Mouse (Mus musculus) hindbrain, embryonic 10.5 days (tissue): ENCODE results near the gene Iqce. TPM values are rescaled to one million over a fixed set of nuclear protein-coding genes. Genes with fewer than 3 reads are reported as not detected.

Experiments
- DNase-seq: peaks from one replicate; pipeline ENCODE4 v3.0.0-alpha.2; 2017; ENCODE audit warnings: low spot score
- H3K27ac ChIP-seq: fragments of 300-500 bp; sonication (generic); 2 replicates; pipeline ENCODE4 v1.5.1; 2016; ENCODE audit warnings: mild to moderate bottlenecking, moderate library complexity
- H3K27me3 ChIP-seq: fragments of 300-500 bp; sonication (generic); 2 replicates; pipeline ENCODE4 v1.6.1; 2016; ENCODE audit warnings: mild to moderate bottlenecking; ENCODE audit not compliant: poor library complexity, insufficient read depth, severe bottlenecking
- H3K36me3 ChIP-seq: fragments of 300-500 bp; sonication (generic); 2 replicates; pipeline ENCODE4 v1.6.1; 2016; ENCODE audit warnings: mild to moderate bottlenecking, moderate library complexity
- H3K4me1 ChIP-seq: fragments of 300-500 bp; sonication (generic); replicated peaks from 2 replicates; pipeline ENCODE4 v1.6.1; 2016; ENCODE audit warnings: mild to moderate bottlenecking
- H3K4me3 ChIP-seq: fragments of 300-500 bp; sonication (generic); 2 replicates; pipeline ENCODE4 v1.5.1; 2016; ENCODE audit warnings: mild to moderate bottlenecking, moderate library complexity
- H3K9me3 ChIP-seq: fragments of 300-500 bp; sonication (generic); 2 replicates; pipeline ENCODE4 v1.6.1; 2016; ENCODE audit warnings: mild to moderate bottlenecking, moderate library complexity
- WGBS: fragments of 180-500 bp; shearing (Covaris S2); methylation state at CpG from one replicate; pipeline ENCODE4 v1.1.7; 2016; 5-methylcytosine and 5-hydroxymethylcytosine counted together
- polyA plus RNA-seq: library from polyadenylated mRNA; unstranded; fragments of >200 nt; fragmentation: Nextera tagmentation; extraction: Ambion mirVana; gene quantifications from 2 replicates; pipeline ENCODE4 v1.2.1, GENCODE M21; 2016

Gene Iqce
- polyA plus RNA-seq, 1 experiment from 2014 or later: 29.1 TPM

DNA sequence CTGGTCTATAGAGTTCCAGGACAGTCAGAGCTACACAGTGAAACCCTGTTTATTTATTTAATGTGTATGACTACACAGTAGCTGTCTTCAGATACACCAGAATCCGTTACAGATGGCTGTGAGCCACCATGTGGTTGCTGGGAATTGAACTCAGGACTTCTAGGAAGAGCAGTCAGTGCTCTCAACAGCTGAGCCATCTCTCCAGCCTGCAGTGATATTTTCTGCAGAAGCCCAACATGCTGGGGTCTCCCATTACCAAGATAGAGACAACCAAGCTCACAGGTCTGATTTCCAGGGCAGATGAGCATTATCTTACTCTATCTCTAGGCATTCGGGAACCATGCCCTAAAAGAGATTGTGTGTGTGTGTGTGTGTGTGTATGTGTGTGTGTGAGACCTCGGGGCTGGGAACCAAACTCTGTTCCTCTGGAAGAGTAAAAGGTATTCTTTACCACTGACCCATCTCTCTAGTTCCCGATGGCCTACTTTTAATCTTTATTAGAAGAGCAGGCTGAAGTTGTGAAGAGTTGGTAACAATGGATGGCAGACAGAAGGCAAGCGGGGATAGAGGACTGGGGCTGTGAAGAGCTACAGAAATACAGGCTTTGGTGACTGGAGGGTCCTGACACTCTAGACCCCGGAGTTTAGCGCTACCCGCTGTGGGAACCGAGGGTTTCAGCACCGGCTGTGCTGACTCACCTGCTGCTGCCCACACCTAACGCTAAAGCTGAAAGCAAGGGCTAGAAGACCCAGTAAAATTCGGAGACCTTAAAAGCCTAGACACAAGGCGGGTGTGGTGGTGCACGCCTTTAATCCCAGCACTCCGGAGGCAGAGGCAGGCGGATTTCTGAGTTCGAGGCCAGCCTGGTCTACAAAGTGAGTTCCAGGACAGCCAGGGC is 1.6 kb upstream of the Iqce start:
- Histone ChIP-seq H3K27me3 (no peaks in the 10 kb centered on the region), H3K4me3 (peak overlapping the region; percentile 74), H3K36me3 (peaks cover 31% of the 10 kb centered on the region), H3K4me1 (peaks cover 54% of the 10 kb centered on the region), H3K27ac (peak overlapping the region; percentile 98), H3K9me3 (no peaks in the 10 kb centered on the region)
- DNase-seq: peak; percentile 29
- WGBS: 38% methylated on average over 17 of the region's 17 CpGs

GRCm38 (mm10) chr5:140702618-140703175 is 519 bp upstream of the Iqce start:
- H3K4me3 ChIP-seq: peak overlapping the region; percentile 83
- H3K4me1 ChIP-seq: peaks cover 58% of the 10 kb centered on the region
- 64% methylated on average over 19 of the region's 19 CpGs for WGBS
- peak; percentile 20 for DNase-seq
- H3K36me3 ChIP-seq: peaks cover 30% of the 10 kb centered on the region
- no peaks in the 10 kb centered on the region for H3K9me3 ChIP-seq
- peak overlapping the region; percentile 94 for H3K27ac ChIP-seq
- no peaks in the 10 kb centered on the region for H3K27me3 ChIP-seq

DNA sequence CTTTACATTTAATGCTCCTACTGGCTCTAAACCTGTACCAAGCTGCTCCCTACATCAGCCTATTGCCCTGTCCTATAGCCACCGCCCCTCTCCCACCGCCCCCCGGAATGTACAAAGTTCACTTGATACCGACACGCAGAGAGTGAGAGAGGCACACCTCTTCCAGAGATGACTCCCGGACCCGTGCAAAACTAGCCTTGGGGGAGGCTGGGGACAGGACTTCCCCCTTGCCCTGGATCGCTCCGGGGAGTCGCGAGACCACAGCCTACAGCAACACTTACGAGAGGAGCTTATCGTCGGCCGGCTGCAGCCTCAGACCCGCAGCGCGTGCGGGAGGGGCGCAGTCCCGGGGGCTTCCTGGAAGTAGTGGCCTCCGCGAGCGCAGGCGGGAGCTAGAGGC is 517 bp downstream of the Iqce start:
- H3K27me3 ChIP-seq: no peaks in the 10 kb centered on the region
- H3K36me3 ChIP-seq: peaks cover 33% of the 10 kb centered on the region
- peak overlapping the region; percentile 83 for H3K4me3 ChIP-seq
- DNase-seq: no peak
- H3K4me1 ChIP-seq: peaks cover 64% of the 10 kb centered on the region
- peak overlapping the region; percentile 94 for H3K27ac ChIP-seq
- WGBS: 0% methylated on average over 25 of the region's 25 CpGs
- no peaks in the 10 kb centered on the region for H3K9me3 ChIP-seq

DNA sequence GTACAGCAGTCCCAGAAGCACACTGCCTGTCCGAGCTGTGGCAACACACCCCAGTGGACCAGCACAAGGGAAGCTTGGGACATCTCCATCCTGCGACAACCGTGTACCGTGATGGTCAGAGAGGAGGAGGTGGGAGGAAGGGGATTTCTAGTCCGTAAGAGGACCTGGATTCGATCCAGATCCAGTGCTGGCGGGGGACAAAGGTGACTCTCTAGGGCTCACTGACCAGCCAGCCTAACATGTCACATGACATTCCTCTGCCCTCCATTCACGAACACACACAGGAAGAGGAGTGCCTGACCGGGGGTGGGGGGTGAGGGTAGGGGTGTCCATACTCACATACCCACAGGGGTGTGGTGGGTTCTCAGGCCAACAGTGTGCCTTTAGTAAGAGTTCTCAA is 2.4 kb downstream of the Iqce start:
- Histone ChIP-seq H3K27ac (no peak overlapping the region), H3K27me3 (no peaks in the 10 kb centered on the region), H3K4me3 (no peak overlapping the region), H3K9me3 (no peaks in the 10 kb centered on the region), H3K4me1 (peaks cover 53% of the 10 kb centered on the region), H3K36me3 (peaks cover 47% of the 10 kb centered on the region)
- no peak for DNase-seq
- WGBS: 89% methylated on average over 9 of the region's 9 CpGs

GRCm38 (mm10) chr5:140695987-140696386 is 6.2 kb downstream of the Iqce start:
- peaks cover 23% of the 10 kb centered on the region for H3K4me1 ChIP-seq
- peaks cover 75% of the 10 kb centered on the region for H3K36me3 ChIP-seq
- H3K4me3 ChIP-seq: no peak overlapping the region
- H3K27ac ChIP-seq: no peak overlapping the region
- H3K9me3 ChIP-seq: no peaks in the 10 kb centered on the region
- WGBS: 81% methylated on average over 7 of the region's 7 CpGs
- no peak for DNase-seq
- no peaks in the 10 kb centered on the region for H3K27me3 ChIP-seq

- no peak for DNase-seq
- no peak overlapping the region for H3K4me3 ChIP-seq
- H3K27ac ChIP-seq: no peak overlapping the region
- H3K27me3 ChIP-seq: no peaks in the 10 kb centered on the region
- WGBS: 88% methylated on average over 3 of the region's 3 CpGs
- peaks cover 80% of the 10 kb centered on the region for H3K36me3 ChIP-seq
- no peaks in the 10 kb centered on the region for H3K9me3 ChIP-seq
- 0 out of 2 replicates have a peak, but pooled peaks cover 3% of the 10 kb centered on the region for H3K4me1 ChIP-seq
Observed at GRCm38 (mm10) chr5:140688434-140688833, 13.7 kb downstream of the Iqce start.

GRCm38 (mm10) chr5:140684343-140685148 is 17.6 kb downstream of the Iqce start:
- Histone ChIP-seq H3K27me3 (no peaks in the 10 kb centered on the region), H3K27ac (no peak overlapping the region), H3K9me3 (no peaks in the 10 kb centered on the region), H3K4me3 (no peak overlapping the region), H3K4me1 (0 out of 2 replicates have a peak, but pooled peaks cover 3% of the 10 kb centered on the region), H3K36me3 (peaks cover 72% of the 10 kb centered on the region)
- peak; percentile 43 for DNase-seq
- WGBS: 63% methylated on average over 16 of the region's 16 CpGs

DNA sequence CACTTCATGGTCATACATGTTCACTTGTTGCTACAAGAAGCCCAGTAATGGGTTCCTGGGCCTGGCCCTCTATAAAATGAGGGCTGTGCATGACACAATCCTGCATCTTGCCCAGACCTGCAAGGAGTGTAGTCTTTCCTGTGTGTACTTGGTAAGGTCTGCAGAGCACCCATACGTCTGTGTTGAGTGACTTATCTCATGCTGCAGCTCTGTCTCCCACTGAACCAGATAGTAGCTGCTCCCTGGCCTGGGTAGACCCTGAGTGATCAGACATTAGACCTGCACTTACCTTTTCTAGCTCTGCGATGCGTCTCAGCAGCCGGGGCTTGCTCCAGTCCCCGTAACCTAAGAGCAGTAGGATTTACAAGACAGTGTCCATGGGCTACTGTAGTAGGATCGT is 20.1 kb downstream of the Iqce start:
- H3K27ac ChIP-seq: no peak overlapping the region
- WGBS: 96% methylated on average over 6 of the region's 6 CpGs
- no peaks in the 10 kb centered on the region for H3K9me3 ChIP-seq
- DNase-seq: no peak
- peaks cover 72% of the 10 kb centered on the region for H3K36me3 ChIP-seq
- H3K27me3 ChIP-seq: no peaks in the 10 kb centered on the region
- 0 out of 2 replicates have a peak, but pooled peaks cover 3% of the 10 kb centered on the region for H3K4me1 ChIP-seq
- no peak overlapping the region for H3K4me3 ChIP-seq

GRCm38 (mm10) chr5:140680950-140681349 is 21.2 kb downstream of the Iqce start:
- Histone ChIP-seq H3K4me1 (0 out of 2 replicates have a peak, but pooled peaks cover 3% of the 10 kb centered on the region), H3K36me3 (peaks cover 72% of the 10 kb centered on the region), H3K4me3 (no peak overlapping the region), H3K27me3 (no peaks in the 10 kb centered on the region), H3K9me3 (no peaks in the 10 kb centered on the region), H3K27ac (no peak overlapping the region)
- no peak for DNase-seq
- WGBS: 94% methylated on average over 1 of the region's 1 CpGs

DNA sequence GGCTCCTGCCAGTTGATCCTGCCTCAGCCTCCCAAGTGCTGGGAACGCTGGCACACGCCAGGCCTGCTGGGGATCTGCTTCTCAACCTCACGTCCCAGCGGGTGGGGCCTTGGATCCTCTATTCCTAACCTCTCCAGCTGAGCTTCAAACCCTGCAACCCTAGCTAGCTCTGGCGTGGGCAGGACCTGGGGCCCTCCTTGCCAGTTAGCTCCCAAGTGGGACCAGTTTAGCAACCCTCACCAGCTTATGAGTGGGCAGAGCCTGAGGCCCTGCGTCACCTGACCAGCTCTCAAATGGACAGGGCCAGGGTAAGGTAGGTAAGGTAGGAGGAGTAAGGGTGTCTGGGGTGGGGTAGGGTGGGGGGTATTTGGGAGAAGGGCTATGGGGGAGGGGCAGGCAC is 22.1 kb downstream of the Iqce start:
- 0 out of 2 replicates have a peak, but pooled peaks cover 3% of the 10 kb centered on the region for H3K4me1 ChIP-seq
- 88% methylated on average over 6 of the region's 6 CpGs for WGBS
- DNase-seq: no peak
- no peak overlapping the region for H3K27ac ChIP-seq
- no peak overlapping the region for H3K4me3 ChIP-seq
- no peaks in the 10 kb centered on the region for H3K9me3 ChIP-seq
- peaks cover 75% of the 10 kb centered on the region for H3K36me3 ChIP-seq
- no peaks in the 10 kb centered on the region for H3K27me3 ChIP-seq

- no peak overlapping the region for H3K4me3 ChIP-seq
- no peak overlapping the region for H3K27ac ChIP-seq
- peaks cover 86% of the 10 kb centered on the region for H3K36me3 ChIP-seq
- no peaks in the 10 kb centered on the region for H3K9me3 ChIP-seq
- H3K27me3 ChIP-seq: no peaks in the 10 kb centered on the region
- H3K4me1 ChIP-seq: no peaks in the 10 kb centered on the region
- DNase-seq: no peak
- 90% methylated on average over 6 of the region's 6 CpGs for WGBS
Observed at GRCm38 (mm10) chr5:140677137-140677536, 25.0 kb downstream of the Iqce start.

DNA sequence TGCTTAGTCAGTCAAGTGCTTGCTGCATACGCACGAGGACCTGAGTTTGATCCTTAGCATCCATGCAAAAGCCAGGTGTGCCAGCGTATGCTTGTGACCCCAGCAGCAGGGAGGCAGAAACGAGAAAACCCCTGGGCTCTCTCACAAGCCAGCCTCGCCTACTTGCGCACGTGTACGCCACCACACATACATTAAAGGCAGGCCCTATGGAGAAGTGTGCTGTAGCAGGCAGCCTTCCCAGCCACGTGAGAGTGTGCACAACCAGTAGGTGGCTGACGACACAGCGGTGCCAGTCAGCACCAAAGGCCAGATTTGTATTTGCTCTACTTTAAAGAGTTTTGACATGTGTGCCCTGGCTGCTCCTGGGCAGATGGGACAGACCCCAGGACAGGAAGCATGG is 26.5 kb downstream of the Iqce start:
- Histone ChIP-seq H3K9me3 (no peaks in the 10 kb centered on the region), H3K4me3 (no peak overlapping the region), H3K27me3 (no peaks in the 10 kb centered on the region), H3K4me1 (no peaks in the 10 kb centered on the region), H3K36me3 (peaks cover 92% of the 10 kb centered on the region), H3K27ac (no peak overlapping the region)
- WGBS: 89% methylated on average over 11 of the region's 11 CpGs
- no peak for DNase-seq
